Mouse (Mus musculus) E14TG2a.4 (cell line): ENCODE results near the gene Plac9a.

Source experiments
- CTCF ChIP-seq: conservative IDR thresholded peaks from 2 replicates; pipeline ENCODE4 v1.5.1; 2014; ENCODE audit warnings: low read length
- NANOG ChIP-seq: IDR thresholded peaks from 2 replicates; pipeline ENCODE4 v1.6.1; 2014; ENCODE audit warnings: borderline replicate concordance, low read length, mixed read lengths
- POU5F1 ChIP-seq: IDR thresholded peaks from 2 replicates; pipeline ENCODE4 v1.6.1; 2014; ENCODE audit warnings: low read length, borderline replicate concordance

GRCm38 (mm10) chr14:25872461-25873415 is 30.2 kb downstream of the Plac9a start:
- TF ChIP-seq CTCF = no peak
- TF ChIP-seq NANOG = no peak
- TF ChIP-seq POU5F1 = no peak
